Mouse (Mus musculus) intestine, embryonic 16.5 days (tissue): ENCODE measurements around the gene Tsks. TPM values are rescaled to one million over a fixed set of nuclear protein-coding genes. Genes with fewer than 3 reads are reported as not detected.

Experiments
- ATAC-seq: fragments of 200-750 bp; cut with Nextera tagmentation; 2 replicates; pipeline ENCODE4 v1.8.0; 2017; ENCODE audit warnings: moderate TSS enrichment, moderate library complexity
- H3K27ac ChIP-seq: fragments of 300-500 bp; sonication (generic); 2 replicates; pipeline ENCODE4 v1.5.1; 2014; ENCODE audit warnings: mild to moderate bottlenecking, low read length
- H3K27me3 ChIP-seq: fragments of 300-500 bp; sonication (generic); replicated peaks from 2 replicates; pipeline ENCODE4 v1.6.1; 2014; ENCODE audit warnings: low read length, control low read depth, mixed read lengths; ENCODE audit not compliant: control insufficient read depth, insufficient read depth
- H3K36me3 ChIP-seq: fragments of 300-500 bp; sonication (generic); 2 replicates; pipeline ENCODE4 v1.6.1; 2014; ENCODE audit warnings: low read length, control low read depth; ENCODE audit not compliant: control insufficient read depth, insufficient read depth
- H3K4me1 ChIP-seq: fragments of 300-500 bp; sonication (generic); 2 replicates; pipeline ENCODE4 v1.6.1; 2014; ENCODE audit warnings: low read length, control low read depth, mixed read lengths; ENCODE audit not compliant: control insufficient read depth, insufficient read depth
- H3K4me2 ChIP-seq: fragments of 300-500 bp; sonication (generic); 2 replicates; pipeline ENCODE4 v1.6.1; 2014; ENCODE audit warnings: low read depth, low read length, control low read depth
- H3K4me3 ChIP-seq: fragments of 300-500 bp; sonication (generic); 2 replicates; pipeline ENCODE4 v1.5.1; 2014; ENCODE audit warnings: mild to moderate bottlenecking, low read length
- H3K9ac ChIP-seq: fragments of 300-500 bp; sonication (generic); 2 replicates; pipeline ENCODE4 v1.6.1; 2014; ENCODE audit warnings: low read depth, low read length
- H3K9me3 ChIP-seq: fragments of 300-500 bp; sonication (generic); 2 replicates; pipeline ENCODE4 v1.6.1; 2016; ENCODE audit warnings: low read length, control low read depth; ENCODE audit not compliant: control insufficient read depth
- WGBS: fragments of 180-500 bp; shearing (Covaris S2); extraction: QIAGEN DNeasy Blood & Tissue Kit; methylation state at CpG from one replicate; pipeline ENCODE4 v1.1.7; 2014; 5-methylcytosine and 5-hydroxymethylcytosine counted together
- polyA plus RNA-seq: library from polyadenylated mRNA; unstranded; fragments of >200 nt; fragmentation: Nextera tagmentation; extraction: Ambion mirVana; gene quantifications from 2 replicates; pipeline ENCODE4 v1.2.1, GENCODE M21; 2015

The Tsks gene
- polyA plus RNA-seq, 1 experiment from 2014 or later: not detected

DNA sequence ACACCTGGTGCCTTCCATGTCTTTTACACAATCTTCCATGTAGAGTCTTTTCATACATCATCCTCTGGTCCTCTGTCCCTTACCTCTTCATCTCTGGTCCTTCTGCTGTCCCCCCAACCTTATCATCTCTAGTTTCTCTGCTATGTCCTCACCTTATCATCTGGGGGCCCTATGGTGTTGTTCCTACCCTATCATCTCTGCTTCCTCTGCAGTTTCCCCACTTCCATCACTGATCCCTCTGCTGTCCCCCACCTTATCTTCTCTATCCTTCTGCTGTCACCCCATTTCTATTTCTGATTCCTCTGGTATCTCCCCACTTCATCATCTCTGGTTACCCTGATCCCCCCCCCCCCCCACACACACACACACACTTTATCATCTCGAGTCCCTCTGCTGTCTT is 14.4 kb upstream of the Tsks start:
- no peak overlapping the region for H3K27ac ChIP-seq
- peaks cover 16% of the 10 kb centered on the region for H3K4me1 ChIP-seq
- H3K36me3 ChIP-seq: no peaks in the 10 kb centered on the region
- WGBS: 4% methylated on average over 1 of the region's 1 CpGs
- ATAC-seq: no peak
- no peaks in the 10 kb centered on the region for H3K9me3 ChIP-seq
- H3K4me2 ChIP-seq: peak overlapping the region; percentile 70
- no peaks in the 10 kb centered on the region for H3K27me3 ChIP-seq
- peak overlapping the region; percentile 95 for H3K4me3 ChIP-seq
- peak overlapping the region; percentile 95 for H3K9ac ChIP-seq

GRCm38 (mm10) chr7:44929204-44930151 is 13.5 kb upstream of the Tsks start, which contains the start of gene Ap2a1:
TSS of gene Ap2a1 (minus strand) at chr7:44929496.
- Histone ChIP-seq H3K9me3 (no peaks in the 10 kb centered on the region), H3K9ac (peak within 1 kb of the TSS; percentile 95), H3K36me3 (no peaks in the 10 kb centered on the region), H3K4me1 (peaks cover 16% of the 10 kb centered on the region), H3K27me3 (no peaks in the 10 kb centered on the region), H3K4me2 (peak within 1 kb of the TSS; percentile 73), H3K27ac (peak within 1 kb of the TSS; percentile 87), H3K4me3 (peak within 1 kb of the TSS; percentile 95)
- under 1% methylated on average over 84 of the region's 84 CpGs for WGBS
- peak; percentile 99 for ATAC-seq

- Histone ChIP-seq H3K27me3 (no peaks in the 10 kb centered on the region), H3K4me3 (no peak overlapping the region), H3K27ac (no peak overlapping the region), H3K4me2 (no peak overlapping the region), H3K9me3 (no peaks in the 10 kb centered on the region), H3K36me3 (no peaks in the 10 kb centered on the region), H3K9ac (no peak overlapping the region), H3K4me1 (no peaks in the 10 kb centered on the region)
- WGBS: 92% methylated on average over 4 of the region's 4 CpGs
- no peak for ATAC-seq
Observed at GRCm38 (mm10) chr7:44938680-44939079, 4.3 kb upstream of the Tsks start.

- H3K4me3 ChIP-seq: no peak overlapping the region
- no peak for ATAC-seq
- H3K27ac ChIP-seq: no peak overlapping the region
- 78% methylated on average over 6 of the region's 6 CpGs for WGBS
- peaks cover 5% of the 10 kb centered on the region for H3K4me1 ChIP-seq
- no peaks in the 10 kb centered on the region for H3K9me3 ChIP-seq
- H3K27me3 ChIP-seq: peaks cover 19% of the 10 kb centered on the region
- H3K4me2 ChIP-seq: no peak overlapping the region
- H3K36me3 ChIP-seq: no peaks in the 10 kb centered on the region
- H3K9ac ChIP-seq: no peak overlapping the region
Observed at GRCm38 (mm10) chr7:44949922-44950321, 6.9 kb downstream of the Tsks start.

DNA sequence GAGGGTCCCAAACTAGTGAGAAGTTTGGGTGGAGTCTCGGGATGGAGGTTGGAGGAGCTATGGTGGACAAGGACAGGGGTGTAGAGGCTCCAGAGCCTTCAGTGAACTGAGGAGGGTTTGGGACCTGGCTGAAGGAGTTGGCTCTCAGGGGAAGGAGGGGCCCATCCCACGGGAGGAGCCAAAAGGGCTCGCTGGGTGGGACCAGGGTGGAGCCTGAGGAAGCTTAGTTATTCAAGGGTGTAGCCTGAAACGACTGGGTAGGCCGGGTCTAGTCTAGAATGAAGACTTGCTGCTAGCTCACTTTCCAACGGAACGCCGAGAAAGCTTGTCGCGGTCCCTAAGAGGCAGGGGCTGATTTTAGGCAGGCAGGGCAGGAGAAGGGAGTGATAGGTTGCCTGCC is 9.0 kb downstream of the Tsks start:
- Histone ChIP-seq H3K9me3 (no peaks in the 10 kb centered on the region), H3K27ac (no peak overlapping the region), H3K36me3 (no peaks in the 10 kb centered on the region), H3K4me2 (peak overlapping the region; percentile 82), H3K4me1 (peaks cover 5% of the 10 kb centered on the region), H3K9ac (peak overlapping the region; percentile 68), H3K4me3 (peak overlapping the region; percentile 56), H3K27me3 (peaks cover 19% of the 10 kb centered on the region)
- WGBS: under 1% methylated on average over 10 of the region's 10 CpGs
- peak; percentile 89 for ATAC-seq

- 6% methylated on average over 23 of the region's 24 CpGs for WGBS
- Histone ChIP-seq H3K9ac (peak overlapping the region; percentile 68), H3K4me1 (peaks cover 5% of the 10 kb centered on the region), H3K27ac (peak overlapping the region; percentile 54), H3K27me3 (peaks cover 19% of the 10 kb centered on the region), H3K4me3 (peak overlapping the region; percentile 56), H3K9me3 (no peaks in the 10 kb centered on the region), H3K4me2 (peak overlapping the region; percentile 82), H3K36me3 (no peaks in the 10 kb centered on the region)
- peak; percentile 92 for ATAC-seq
Observed at GRCm38 (mm10) chr7:44952611-44953306, 9.8 kb downstream of the Tsks start.

- Histone ChIP-seq H3K4me2 (no peak overlapping the region), H3K36me3 (no peaks in the 10 kb centered on the region), H3K9me3 (no peaks in the 10 kb centered on the region), H3K27ac (no peak overlapping the region), H3K27me3 (peaks cover 19% of the 10 kb centered on the region), H3K9ac (no peak overlapping the region), H3K4me1 (peaks cover 5% of the 10 kb centered on the region), H3K4me3 (no peak overlapping the region)
- no peak for ATAC-seq
- 63% methylated on average over 14 of the region's 14 CpGs for WGBS
Observed at GRCm38 (mm10) chr7:44953561-44953960, 10.6 kb downstream of the Tsks start.

DNA sequence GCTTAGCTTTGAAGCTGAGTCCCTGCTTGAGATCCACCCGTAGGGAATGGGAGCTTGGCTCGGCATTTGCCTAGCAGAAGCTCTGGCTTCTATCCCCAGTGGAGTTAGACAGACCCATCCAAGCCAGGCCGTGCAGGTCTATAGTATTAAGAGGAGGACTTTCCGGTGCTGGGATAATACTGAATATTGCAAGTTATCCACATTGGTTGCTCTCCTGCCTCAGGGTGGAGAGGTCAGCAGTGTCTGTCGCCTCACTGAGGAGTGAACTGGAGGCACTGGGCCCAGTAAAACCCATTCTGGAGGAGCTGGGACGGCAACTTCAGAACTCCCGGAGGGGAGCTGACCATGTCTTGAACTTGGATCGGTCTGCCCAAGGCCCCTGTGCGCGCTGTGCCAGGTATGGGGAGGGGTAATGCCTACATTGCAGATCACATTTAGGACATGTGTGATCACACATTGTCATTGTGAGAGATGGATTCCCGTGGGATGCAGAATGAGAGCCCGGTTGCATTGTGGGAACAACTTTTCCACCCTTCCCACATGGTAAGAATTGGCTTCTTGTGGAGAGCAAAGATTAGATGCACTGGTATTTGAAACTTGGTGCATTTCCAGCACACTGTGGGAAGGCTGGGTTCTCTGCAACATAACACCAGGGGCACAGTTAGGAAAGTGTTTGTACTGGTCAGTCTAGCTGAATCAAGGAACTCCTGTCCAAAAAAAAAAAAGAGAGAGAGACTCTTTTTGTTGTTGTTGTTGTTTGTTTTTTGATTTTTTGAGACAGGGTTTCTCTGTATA is 11.3 kb downstream of the Tsks start:
- Histone ChIP-seq H3K27me3 (peaks cover 18% of the 10 kb centered on the region), H3K9ac (no peak overlapping the region), H3K36me3 (no peaks in the 10 kb centered on the region), H3K4me1 (peaks cover 5% of the 10 kb centered on the region), H3K27ac (no peak overlapping the region), H3K4me2 (no peak overlapping the region), H3K4me3 (no peak overlapping the region), H3K9me3 (no peaks in the 10 kb centered on the region)
- WGBS: 83% methylated on average over 12 of the region's 12 CpGs
- ATAC-seq: no peak

DNA sequence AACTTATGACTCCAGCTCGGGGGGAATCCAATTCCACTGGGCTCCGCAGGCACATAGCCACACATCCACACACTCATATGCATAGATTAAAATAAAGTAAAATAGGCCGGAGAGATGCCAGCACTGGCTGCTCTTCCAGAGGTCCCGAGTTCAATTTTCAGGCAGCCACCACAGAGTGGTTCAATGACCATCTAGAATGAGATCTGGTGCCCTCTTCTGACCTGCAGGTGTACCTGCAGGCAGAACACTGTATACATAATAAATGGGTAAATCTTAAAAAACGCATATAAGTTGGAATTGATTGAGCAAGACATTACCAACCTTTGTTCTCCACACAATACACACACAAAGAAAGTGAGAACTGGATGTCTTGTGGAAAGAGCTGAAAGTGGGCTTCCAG is 12.6 kb downstream of the Tsks start:
- no peak overlapping the region for H3K27ac ChIP-seq
- H3K9me3 ChIP-seq: no peaks in the 10 kb centered on the region
- H3K4me1 ChIP-seq: peaks cover 5% of the 10 kb centered on the region
- no peak overlapping the region for H3K4me3 ChIP-seq
- peaks cover 11% of the 10 kb centered on the region for H3K27me3 ChIP-seq
- 52% methylated on average over 5 of the region's 5 CpGs for WGBS
- ATAC-seq: no peak
- H3K36me3 ChIP-seq: no peaks in the 10 kb centered on the region
- no peak overlapping the region for H3K9ac ChIP-seq
- H3K4me2 ChIP-seq: no peak overlapping the region
